Mouse (Mus musculus) kidney, adult 10 weeks (tissue): ENCODE results near the gene Nbas. TPM values are rescaled to one million over a fixed set of nuclear protein-coding genes. Genes with fewer than 3 reads are reported as not detected.

ENCODE experiments used
- polyA plus RNA-seq: library from polyadenylated mRNA; stranded (reverse); fragments of 350-450 nt; fragmentation: Illumina TruSeq; extraction: RNeasy Lipid Tissue Mini Kit (QIAGEN cat#74804); gene quantifications from one replicate; pipeline ENCODE4 v1.2.3, GENCODE M21; 2014; ENCODE audit warnings: low read depth, low replicate concordance

Gene Nbas
- polyA plus RNA-seq = 7.4 TPM

DNA sequence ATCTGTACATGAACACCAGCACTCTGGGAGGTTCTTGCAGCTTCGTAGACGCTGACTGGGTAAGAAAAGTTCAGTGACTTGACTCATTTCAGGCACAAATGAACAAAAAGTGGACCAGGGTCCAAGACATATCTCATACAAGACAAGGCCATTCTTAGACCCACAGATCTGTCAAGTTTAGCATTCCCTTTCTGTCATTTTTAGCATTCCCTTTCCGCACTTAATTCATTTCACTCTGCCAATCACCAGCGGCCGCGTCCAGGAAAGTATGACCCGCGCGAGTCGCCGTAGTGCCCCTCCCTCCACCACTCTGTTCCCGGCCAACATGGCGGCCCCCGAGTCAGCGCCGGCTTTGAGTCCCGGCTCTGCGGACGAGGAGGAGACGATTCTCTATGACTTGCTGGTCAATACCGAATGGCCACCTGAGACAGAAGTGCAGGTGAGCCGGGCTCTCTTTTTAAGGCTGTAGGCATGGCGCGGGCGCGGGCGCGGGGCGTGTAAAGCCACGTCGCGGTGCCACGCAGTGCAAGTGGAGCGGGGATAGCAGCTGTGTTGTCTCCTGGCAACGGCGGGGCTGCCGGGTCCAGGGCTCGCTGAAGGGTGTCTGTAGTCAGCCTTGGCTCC lies at the start of gene Nbas:
Gene Nbas (plus strand): TSS at position 308 of the 624 bp plus-strand sequence.

DNA sequence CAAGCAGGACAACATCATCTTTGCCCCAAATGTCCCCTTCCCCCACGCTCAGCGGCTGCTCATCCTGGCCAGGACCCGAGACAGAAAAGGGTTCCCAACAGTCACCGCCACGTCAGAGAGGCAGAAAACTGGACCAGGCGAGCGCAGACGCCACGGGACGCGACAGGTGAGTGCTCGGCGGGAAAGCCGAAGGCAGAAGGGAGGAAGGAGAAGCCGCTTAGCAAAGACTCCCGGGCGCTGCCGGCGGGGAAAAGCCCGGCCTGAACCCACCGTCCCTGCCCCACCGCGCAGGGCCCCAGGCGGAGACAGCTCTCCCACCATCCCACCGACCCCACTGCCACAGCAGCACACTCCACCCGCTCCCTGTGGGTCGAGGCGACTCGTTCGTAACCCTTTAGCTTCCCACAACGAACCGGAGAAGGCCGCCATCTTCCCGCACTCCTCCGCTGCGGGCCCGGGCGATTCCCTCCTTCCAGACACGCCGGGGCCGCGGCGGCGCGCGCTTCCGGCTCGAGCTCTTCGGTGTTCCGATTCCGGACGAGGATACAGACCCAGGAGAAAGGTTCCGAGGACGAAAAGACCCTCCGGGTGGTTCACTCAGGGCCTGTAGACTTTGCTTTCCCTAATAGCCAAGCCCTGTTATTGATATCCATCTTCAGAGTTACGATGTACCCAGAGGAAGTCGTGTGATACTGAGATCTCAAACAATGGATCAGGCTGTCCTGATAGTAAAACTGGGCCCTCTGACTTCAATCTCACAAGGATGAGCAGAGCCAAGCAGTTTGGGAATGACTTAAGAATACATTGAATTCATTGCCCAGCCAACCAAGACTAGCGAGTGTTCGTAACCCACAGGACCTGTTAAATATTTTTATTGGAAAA lies 20.0 kb upstream of the Nbas start, which contains the start of gene Ddx1:
Gene Ddx1 (minus strand): TSS at position 523 of the 882 bp plus-strand sequence.

Other genes with a start within 250 kb of the Nbas start
- gene Ddx1, start 19.9 kb upstream of the Nbas start, polyA plus RNA-seq = 270 TPM